Mouse (Mus musculus): Measurements from ENCODE around the gene Eddm3b.

The Eddm3b gene

DNA sequence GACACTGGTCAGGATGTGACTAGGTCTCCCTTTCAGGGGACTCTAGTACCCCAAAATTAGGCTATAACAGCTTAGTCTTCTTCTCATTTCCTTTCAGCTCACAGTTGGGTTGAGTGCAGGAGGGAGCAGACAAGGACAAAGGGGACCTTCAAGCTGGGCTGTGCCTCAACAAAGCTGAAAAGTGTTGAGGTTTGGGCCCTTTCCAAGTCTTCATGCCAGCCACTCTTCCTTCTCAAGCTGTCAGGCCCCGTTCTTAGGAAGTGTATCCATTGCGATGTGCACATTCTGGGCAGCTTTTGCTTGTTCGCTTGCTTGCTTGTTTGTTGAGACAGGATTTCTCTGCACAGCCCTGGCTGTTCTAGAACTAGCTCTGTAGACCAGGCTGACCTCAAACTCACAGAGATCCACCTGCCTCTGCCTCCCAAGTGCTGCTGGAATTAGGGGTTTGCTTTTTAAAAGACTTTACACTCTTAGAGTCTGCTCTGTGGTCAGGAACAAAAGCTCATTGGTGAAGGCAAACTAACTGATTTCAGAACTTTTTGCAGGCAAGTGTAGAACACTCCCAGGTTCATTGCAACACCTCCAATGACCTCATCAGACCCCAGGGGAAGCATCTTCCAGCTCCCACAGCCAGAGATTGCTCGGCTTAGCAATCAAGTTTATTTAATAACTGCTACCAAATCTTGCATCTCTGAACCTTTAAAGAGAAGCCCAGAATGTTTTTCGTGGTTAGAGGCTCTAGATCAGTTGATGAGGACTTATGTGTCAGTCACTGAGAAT is 19.9 kb upstream of the Eddm3b start:
- DNase-seq (ENCODE audit: low spot score): no peak

DNA sequence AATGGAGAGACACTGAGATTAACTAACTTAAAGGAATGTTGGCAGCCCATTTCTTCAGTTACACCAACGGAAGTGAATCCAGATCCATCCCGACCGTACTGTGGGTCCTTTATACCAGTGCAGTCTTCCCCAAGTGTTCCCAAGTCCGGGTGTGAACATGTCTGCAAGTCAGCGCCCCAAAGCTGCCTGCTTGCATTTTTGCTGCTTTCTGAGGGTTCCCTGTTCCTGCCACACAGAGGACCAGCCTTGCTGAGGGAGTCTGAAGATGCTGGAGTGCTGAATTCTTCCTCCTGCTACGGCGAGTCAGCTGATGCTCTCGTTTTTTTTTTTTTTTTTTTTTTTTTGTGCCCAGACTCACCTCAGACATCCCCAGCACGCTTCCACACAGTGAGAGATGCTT is 19.3 kb upstream of the Eddm3b start:
- no peak for DNase-seq (ENCODE audit: low spot score)

DNA sequence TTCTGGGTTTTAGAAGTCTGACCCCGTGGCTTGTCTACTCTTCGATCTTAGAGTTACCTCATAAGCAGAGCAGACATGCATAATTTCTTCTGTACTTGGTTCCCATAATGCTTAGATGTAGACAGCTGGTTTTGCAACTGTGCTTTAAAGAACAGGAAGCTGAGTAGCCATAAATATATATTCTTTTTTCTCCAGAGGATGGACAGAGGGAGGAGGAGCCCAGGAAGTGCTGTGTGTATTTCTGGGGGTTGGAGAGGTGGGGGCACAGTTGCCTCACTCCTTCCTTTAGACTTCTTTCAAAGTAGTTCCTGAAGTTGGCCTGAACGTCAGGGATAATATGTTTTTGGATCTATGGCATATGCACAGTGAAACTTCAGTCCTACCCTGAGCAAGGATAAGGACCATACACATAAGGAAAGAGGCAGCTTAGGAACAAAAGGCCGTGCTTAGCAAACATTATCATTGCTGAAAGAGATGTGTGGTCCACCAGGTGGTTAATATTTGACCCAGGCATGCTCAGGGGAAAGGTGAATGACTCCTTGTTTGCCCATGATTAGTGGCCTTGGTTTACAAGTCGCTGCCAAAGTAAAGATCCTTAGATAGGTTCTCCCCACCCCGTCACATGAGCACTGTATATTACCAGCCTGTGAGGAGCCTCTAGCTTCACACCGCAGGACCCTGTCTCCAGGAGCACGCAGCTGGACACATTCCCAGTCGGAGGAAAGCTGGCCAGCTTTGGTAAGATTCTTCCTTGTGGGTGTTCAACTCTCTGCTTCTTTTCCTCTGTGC is 18.3 kb upstream of the Eddm3b start:
- DNase-seq (ENCODE audit: low spot score): no peak

DNA sequence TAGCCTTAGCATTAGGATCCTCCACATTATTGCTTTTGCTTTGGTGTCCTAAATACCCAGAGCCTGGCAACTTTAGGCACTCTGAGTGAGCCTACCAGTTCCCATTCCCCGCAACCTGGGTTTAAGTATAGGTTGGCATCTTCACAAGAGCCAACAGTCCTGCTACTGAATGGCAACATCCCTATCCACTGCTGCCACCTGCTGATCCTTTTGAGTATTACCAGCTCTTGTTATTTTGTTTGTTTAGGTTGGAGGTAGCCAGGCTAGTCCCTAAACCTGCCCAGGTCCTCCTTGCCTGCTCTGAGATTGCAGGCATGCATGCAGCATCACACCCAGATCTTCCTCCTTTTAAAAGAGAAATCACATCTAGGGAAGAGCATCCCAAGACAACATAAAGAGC is 15.9 kb upstream of the Eddm3b start:
- peak; percentile 76 for DNase-seq (ENCODE audit: low spot score)

DNA sequence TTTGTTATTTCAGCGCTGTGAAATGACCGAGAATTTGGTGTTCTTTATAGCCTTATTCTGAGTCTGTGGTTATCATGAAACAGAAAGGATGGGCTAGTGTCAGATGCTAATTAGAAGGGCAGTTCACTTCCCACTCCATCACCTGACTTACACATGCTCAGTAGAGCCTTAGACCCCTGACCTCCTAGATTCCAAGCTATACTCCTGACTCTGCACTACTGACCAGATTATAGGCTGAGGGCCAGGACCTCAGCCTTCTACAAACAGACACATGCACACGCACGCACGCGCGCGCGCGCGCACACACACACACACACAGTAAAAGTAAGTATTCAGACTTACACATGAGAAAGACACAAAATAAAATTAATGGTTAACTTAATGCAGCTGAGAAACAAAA is 15.3 kb upstream of the Eddm3b start:
- DNase-seq (ENCODE audit: low spot score): no peak

DNA sequence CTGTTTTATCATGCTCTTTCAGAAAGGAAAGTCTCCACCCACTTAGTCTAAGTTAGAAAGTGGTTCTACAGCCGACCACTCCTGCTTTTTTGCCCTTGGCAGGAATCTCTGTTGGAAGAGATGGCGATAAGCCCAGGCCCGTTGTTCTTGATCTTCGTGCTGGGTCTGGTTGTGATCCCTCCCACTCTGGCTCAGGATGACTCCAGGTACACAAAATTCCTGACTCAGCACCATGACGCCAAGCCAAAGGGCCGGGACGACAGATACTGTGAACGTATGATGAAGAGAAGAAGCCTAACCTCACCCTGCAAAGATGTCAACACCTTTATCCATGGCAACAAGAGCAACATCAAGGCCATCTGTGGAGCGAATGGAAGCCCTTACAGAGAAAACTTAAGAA is 12.9 kb upstream of the Eddm3b start:
- DNase-seq (ENCODE audit: low spot score): no peak

DNA sequence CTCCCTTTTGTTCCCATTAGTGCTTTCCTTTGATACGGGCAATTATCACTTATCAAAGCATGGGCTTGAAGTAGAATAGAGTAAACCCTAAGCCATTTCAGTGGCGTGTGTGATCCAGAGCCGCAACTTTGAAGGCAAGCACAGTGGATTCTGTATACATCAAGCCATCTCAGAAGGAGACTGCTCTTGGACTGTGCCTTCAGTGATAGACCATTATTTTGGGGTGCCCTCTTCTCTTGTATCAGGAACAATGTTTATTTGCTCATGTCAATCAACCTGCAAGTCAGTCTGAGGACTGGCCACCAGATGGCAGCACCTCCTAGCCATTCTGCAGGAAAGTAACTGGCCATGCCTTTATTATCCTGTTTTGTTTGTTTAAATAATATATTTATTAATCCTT is 11.0 kb upstream of the Eddm3b start:
- DNase-seq (ENCODE audit: low spot score): peak; percentile 71

DNA sequence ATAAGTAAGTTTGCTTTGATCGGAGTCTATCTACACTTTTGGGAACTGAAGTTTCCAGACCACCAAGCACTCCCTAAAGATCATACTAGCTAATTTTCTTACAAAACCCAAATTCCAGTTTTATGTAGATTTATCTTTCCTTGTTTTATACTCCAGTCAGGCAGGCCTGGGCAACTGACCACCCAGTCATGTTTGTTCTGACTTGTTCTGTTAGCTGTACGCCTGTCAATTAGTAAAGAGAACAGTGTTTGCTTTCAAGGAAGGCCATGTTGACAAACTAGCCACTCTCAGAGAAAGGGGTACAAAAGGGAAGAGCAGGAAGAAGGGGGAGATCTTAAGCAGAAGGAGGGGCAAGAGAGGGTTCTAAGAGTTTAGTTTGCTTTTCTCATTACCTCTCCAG is 9.9 kb upstream of the Eddm3b start:
- DNase-seq (ENCODE audit: low spot score): no peak

DNA sequence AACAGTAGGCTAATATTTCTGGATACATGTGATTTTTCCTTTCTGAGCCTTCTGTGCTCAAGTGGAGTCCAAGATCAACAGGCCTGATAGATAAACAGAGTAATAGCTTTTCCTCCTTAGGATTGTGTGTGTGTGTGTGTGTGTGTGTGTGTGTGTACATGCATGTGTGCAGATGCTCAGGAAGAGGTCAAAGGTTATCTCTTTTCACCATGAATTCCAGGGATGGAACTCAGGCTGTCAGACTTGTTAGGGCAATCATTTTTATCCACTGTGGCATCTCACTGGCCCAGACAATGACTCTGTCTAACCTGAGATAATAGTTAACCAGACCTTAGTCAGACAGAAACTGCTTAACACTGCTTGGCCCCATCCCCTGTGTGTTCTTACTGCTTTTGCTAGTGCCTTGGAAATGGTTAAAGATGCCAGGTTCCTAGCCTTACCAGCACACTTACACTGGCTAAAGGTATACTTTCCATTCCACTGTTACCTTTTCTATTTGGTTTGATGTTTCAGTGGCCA is 7.7 kb upstream of the Eddm3b start:
- DNase-seq (ENCODE audit: low spot score): no peak

DNA sequence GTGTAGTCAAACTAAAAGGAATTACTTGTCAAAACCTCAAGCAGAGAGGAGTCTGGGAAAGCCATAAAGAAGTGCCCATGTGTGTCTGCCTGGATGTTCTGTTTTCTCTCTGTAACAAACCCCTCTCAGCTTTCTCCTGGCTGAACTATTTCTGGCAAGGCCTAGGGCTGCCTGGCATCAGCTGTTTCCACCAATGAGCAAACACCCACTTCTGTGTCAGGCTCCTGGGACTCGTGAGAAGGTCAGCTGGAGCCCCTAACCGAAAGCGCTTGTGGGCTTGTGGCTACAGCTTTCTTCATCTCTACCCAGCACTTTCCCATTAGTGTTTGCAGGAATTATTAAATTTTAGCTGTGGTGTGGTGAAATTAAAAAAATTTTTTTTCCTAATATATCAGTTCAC is 2.3 kb upstream of the Eddm3b start:
- no peak for DNase-seq (ENCODE audit: low spot score)

DNA sequence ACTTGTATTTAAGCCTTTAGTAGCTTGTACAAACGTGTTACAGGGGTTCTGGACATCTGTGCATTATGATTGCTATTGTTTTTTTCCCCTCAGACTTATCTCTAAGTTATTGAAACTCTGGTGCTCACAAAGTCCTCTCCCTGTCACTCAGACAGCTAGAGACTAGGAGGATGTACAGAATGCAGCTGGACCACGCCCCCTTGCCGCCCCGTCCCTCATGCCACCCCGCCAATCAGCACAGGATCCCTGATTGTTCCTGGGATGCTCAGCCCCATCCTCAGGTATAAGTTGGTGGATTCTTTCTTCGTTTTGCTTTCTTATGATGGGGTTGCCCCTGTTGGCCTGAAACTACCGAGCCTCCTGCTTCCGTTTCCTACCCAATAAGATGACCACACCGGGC is 750 bp upstream of the Eddm3b start:
- DNase-seq (ENCODE audit: low spot score): no peak

DNA sequence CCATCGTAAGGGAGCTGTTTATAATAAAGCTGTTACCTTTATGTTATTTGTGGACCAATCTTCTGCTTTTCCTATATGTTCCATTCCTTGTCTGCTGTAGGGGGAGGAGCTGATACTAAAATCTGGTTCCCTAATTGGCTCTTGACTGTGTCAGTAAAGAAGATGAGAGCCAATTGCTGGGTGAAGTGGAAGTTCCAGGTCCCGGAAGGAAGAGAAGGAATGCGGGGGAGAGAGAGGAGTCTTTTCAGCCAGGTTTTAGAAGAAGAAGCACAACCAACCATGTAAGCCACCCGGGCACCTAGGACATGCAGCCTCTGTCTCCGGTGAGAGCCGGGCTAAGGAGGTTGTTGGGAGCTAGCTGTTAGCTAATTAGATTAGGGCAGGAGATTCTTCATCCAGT is 11.5 kb downstream of the Eddm3b start:
- no peak for DNase-seq (ENCODE audit: low spot score)

DNA sequence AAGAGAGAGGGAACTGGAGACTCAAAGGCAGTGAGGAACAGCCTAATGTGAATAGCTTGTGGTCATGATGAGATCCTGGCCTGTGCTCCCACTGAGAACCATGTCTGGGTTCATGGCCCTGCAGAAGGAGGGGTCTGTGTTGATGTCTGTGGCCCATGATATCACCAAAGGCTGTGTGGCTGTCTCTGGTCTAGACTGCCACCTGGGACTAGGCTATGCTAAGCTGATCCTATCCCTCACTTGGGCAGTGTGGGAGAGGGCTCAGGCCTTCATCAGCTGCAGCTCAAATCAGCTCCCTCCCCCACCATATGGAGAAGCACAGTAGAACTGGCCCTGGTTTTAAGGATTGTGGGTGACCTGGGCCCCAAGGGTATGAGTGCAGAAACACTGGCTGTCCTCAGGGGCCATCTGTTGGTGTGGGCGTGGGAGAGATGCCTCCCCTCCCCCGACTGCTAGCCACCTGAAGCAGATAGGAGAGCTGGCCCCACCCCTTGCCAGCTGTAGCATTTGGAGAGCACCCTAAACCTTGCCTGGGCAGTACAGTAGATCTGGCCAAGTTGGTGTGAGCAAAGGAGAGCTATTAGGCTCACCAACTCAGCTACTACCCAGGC is 13.5 kb downstream of the Eddm3b start:
- DNase-seq (ENCODE audit: low spot score): no peak

DNA sequence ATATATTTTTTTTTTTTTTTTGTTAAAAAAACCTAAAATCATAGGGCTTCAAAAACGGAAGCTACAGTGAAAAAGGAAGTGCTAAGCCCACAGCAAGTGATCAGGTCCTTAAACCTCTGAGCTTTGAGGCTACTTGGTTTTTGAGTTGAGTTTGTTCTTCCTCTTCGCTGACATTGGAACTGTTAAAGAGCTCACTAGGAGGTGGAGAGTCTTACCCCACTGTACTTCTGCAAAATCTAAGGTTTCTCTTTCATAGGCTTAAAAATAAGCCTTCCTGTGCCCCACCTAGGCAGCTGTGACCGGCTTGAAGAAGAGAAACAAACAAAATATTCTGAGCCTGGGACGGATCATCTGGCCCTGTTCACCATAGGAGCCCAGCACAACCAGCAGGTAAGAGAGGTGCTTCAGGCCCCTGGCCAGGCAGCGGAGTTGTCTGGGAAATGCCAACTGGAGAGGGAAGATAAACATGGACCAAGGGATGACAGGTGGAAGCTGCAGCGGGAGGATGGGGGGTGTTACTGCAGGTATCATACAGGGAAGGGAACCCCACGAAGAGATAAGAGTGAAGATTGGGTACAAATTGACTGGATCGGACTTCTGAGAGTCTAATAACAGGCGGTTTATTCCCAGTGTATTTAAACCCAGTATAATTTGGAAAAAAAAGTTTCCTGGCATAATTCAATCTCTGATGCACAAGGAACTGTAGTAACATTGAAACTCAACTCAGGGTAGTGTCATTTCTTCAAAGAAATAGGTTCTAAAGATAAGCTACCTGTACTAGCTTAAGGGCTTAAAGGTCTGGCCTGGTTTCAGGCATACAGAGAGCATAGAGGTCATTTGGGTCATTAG is 14.8 kb downstream of the Eddm3b start:
- no peak for DNase-seq (ENCODE audit: low spot score)

DNA sequence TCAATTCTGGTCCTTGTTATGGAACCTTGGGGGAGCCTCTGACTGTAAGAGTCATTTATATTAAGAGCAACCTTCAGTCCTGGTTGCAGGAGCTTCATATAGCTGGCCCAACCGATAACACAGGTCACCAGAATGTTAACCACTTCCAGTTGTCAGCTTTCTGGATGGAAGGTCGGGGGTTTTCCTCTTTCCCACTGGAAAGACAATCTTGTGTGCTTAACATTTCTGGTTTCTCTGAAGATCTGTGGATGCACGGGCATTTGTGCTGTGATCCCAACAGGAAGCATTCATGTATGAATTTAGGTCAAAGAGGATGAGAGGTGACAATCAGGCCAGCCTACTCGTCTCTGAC is 15.4 kb downstream of the Eddm3b start:
- no peak for DNase-seq (ENCODE audit: low spot score)

DNA sequence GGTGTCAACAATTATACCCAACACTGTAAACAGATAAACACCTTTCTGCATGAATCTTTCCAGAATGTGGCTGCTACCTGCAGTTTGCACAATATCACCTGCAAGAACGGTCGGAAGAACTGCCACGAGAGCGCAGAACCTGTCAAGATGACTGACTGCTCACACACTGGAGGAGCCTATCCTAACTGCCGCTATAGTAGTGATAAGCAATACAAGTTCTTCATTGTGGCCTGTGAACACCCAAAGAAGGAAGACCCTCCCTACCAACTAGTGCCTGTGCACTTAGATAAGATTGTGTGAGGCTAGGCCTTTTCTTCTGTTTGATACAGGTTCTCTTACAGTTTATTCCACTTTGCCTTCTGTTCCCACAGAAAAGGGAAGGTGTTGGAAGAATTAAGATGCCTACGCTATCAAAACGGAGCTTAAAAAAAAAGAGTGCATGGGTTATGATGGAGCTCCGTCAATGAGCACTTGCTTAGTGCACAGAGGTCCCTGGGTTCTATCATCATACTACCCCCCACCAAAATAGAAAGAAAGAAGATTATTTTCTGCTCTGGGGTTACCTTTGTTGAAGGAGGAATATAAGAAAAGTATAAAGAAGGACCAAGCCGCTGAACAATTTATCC is 16.2 kb downstream of the Eddm3b start:
- no peak for DNase-seq (ENCODE audit: low spot score)

DNA sequence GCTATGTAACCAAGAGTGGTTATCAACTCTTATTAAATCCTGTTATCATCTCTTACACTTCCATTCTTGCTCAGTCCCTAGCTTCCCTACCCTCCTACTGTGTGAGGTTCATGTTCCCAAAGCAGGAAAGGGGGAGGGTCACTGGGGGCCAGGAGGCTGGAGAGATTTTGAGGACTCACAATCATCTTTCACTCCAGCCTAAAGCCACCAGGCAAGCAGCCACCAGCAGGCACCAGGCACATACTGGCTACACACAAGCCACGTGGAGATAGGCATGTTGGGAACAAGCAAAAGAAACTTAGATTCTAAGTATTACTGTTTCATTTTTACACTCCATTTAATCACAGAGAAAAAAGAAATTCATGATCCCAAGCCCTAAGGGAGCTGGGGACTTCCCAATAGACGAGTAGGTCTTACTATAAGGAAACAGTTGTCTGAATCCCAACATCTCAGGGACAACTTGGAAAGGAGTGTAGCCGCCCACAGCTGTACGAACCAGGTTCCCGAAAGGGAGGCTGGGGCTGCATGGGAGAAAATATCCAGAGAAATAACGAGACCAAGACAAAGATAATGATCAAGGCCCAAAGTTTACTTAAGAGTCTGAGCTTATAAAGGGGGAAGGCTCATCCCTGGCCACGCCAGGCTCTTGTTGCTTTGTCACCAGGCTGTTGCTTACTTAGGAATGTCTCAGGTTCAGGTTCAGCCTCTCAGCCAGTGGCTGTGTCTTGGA is 17.0 kb downstream of the Eddm3b start:
- no peak for DNase-seq (ENCODE audit: low spot score)

DNA sequence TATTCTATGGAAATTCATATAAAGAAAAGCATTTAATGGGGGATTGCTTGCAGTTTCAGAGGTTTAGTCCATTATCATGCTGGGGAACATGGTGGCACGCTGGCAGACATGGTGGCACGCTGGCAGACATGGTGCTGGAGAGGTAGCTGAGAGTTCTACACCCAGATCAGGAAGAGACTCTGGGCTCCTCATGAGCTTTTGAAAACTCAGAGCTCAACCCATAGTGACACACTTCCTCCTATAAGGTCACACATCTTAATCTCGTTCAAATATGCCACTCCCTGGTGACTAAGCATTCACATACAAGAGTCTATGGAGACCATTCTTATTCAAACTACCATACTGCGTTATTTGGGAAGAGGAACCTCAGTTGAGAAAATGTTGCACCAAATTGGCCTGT is 18.1 kb downstream of the Eddm3b start:
- no peak for DNase-seq (ENCODE audit: low spot score)

DNA sequence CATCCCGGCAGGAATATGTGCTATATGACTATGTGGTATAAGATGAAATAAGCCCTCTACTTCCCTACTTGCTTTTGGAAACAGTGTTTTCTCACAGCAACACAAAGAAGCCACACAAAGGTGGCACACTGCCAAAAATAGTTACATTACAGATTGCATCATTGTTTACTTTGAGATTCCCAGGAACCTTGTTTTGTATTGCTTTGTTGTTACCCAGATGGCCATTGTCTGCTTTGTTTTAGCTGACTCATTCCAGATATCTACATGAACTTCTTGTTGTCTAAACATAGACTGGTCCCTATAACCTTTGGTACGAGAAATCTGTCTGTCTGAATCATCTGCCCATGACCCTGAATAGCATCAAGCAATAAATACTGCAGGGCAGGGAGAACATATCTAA is 26.1 kb downstream of the Eddm3b start:
- no peak for DNase-seq (ENCODE audit: low spot score)

DNA sequence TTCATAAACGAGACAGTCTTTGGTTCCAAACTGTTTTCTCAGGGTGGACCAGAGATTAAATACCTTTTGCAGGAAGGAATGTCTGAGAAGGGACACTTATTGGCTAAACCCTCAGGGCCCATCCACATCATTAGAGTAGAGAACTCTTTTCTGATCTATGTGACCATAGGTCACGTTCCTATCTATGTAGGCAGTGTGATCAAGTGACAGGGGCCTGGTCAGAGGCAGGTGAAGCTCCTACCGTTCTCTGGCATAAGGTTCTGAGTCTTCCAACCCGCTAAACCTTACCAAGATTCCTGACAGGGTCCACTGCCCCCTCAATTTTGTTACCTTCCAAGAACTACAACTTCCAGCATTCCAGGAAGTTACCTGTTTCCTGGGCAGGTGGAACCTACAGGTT is 27.9 kb downstream of the Eddm3b start:
- DNase-seq (ENCODE audit: low spot score): no peak

DNA sequence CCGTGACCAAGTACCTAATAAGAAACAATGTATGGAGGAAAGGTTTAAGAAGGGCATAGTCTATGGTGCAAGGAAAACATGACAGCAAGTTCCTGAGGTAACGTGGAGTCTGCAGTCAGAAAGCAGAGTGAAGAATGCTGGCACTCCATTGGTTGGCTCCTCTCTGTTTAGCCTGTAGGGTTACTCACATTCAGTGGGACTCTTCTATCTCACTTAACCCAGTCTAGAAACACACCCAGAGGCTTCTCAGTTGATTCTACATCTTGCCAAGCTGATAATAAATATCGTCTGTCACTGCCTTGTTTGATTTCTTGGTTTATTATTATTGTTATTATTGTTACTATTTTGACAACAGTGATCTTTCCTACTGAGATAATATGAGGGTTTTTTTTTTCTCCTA is 28.3 kb downstream of the Eddm3b start:
- no peak for DNase-seq (ENCODE audit: low spot score)

Data from embryo, embryonic 10.5 days (tissue).